Mouse (Mus musculus): ENCODE measurements around the gene Gm9821. TPM values are rescaled to one million over a fixed set of nuclear protein-coding genes. Genes with fewer than 3 reads are reported as not detected.

The Gm9821 gene
- total RNA-seq, 2 experiments from 2014 or later = not detected

GRCm38 (mm10) chr2:91947397-91948150 lies 2.1 kb downstream of the Gm9821 start:
- DNase-seq = peak; percentile 74
- intact Hi-C loops (cut with DNase I) = no loop called here

- intact Hi-C loops (cut with DNase I) = no loop called here
- DNase-seq = no peak
Measured at GRCm38 (mm10) chr2:91948151-91948509, 2.6 kb downstream of the Gm9821 start.

- DNase-seq = no peak
- intact Hi-C loops (cut with DNase I) = no loop called here
Measured at GRCm38 (mm10) chr2:91948792-91949241, 3.3 kb downstream of the Gm9821 start.

DNA sequence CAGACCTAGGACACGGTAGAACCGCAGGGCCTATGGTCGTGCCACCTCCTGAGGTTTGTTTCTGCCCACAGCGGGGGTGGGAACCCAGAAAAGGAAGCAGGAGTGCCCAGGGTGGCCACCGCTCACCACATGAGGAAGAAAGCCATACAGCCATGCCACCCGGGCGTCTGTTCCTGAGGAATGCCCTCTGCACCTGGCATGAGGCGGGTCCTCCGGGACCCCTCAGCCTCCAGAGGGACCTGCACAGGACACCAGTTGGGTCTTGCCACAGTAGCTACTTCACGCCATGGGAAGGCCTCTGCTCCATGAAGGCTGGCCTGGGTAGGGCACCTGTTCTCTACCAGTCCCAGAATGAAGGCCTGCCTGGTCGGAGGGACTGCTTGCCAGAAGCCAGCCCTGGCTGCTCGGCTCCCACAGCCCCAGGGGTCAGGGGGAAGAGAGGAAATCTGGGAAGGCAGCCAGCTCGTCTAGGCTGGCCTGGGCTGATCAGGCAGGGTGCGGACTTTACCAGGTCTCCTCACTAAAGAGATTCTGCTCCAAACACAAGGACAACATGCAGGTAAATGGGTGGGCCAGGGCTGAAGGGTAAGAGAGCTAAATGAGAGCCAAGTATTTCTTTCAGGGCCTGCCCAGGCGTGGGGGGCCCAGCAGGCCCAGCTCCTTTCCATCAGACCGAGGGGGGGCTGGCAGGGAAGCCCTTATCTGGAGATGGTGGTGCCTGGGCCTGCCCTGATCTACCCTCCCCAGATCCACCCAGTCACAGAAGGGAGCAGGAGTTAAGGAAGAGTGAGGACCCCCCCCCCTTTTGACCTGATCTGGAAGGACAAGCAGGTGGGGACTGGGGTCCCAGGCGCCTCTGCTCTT lies 4.1 kb downstream of the Gm9821 start:
- DNase-seq = peak; percentile 85
- intact Hi-C loops (cut with DNase I) = no loop called here

- DNase-seq = peak; percentile 71
- intact Hi-C loops (cut with DNase I) = no loop called here
Measured at GRCm38 (mm10) chr2:91950275-91951085, 5.0 kb downstream of the Gm9821 start.

GRCm38 (mm10) chr2:91953825-91954224 lies 8.3 kb downstream of the Gm9821 start:
- intact Hi-C loops (cut with DNase I) = no loop called here
- no peak for DNase-seq

DNA sequence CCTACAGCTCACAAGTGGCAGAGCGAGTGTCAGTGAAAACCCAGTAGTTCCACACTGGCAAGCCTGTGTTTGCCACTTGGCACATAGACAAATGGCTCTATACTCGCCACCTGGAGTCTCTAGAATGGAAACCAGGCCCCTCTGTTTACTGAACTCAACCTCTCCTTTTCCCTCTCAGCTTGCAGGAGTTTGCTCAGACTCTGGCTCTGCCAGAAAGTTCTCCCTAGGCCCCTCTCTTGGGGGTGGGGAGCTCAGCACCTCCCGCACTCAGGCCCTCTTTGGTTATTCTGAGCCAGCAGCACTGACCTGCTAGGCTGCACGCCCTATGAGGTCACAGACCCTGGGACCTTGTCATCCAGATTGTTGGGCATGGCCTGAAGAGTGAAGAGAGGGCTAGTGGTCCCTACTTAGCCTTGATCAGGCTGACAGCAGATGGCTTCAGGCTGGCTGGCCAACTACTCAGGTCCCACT lies 9.7 kb downstream of the Gm9821 start:
- DNase-seq = no peak
- intact Hi-C loops (cut with DNase I) = no loop called here

GRCm38 (mm10) chr2:91955875-91956274 lies 10.4 kb downstream of the Gm9821 start:
- no peak for DNase-seq
- intact Hi-C loops (cut with DNase I) = no loop called here

GRCm38 (mm10) chr2:91957096-91957495 lies 11.6 kb downstream of the Gm9821 start:
- intact Hi-C loops (cut with DNase I) = no loop called here

DNA sequence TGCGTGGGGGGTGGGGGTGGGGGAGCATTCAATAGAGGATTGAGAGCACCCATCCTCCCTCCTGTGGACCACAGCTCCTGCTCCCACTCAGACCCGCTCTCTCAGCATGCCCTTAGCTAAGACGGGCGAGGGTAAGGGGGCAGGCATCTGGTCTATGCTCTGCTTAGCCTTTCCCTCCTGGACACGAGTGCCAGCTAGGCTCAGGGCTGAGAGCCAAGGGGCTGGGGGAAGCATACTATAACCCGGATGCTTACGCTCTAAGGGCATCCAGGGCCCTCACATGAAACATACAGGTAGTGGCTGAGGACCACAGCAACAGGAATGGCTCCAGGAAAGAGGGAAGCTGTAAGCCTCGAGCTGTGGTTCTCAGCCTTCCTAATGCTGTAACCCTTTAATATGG lies 12.5 kb downstream of the Gm9821 start:
- intact Hi-C loops (cut with DNase I) = no loop called here
- no peak for DNase-seq

More at GRCm38 (mm10) chr2:91957096-91957495, 11.6 kb downstream of the Gm9821 start:
- DNase-seq = peak; percentile 69

- no peak for DNase-seq
- intact Hi-C loops (cut with DNase I) = no loop called here
Measured at GRCm38 (mm10) chr2:91958701-91959457, 13.4 kb downstream of the Gm9821 start.

- peak; percentile 74 for DNase-seq
- intact Hi-C loops (cut with DNase I) = no loop called here
Measured at GRCm38 (mm10) chr2:91959544-91960410, 14.3 kb downstream of the Gm9821 start.

DNA sequence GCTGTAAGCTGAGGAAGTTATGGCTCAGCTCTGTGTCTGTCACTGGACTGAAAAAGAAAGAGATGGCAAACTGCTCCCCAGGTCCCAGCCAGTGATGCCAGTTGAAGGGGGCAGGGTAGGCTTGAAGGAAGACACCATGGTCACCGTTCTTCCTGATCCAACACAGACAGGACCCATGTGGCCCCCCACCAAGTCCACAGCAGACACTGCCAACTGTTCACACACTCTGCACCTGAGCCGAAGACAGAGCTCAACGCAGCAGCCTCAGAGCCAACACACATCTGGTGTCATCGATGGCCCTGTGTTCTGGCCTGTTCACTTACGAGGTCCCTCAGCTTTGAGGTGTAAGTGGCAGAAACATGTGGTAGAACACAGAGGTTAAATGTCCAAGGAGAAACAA lies 15.0 kb downstream of the Gm9821 start:
- DNase-seq = no peak
- intact Hi-C loops (cut with DNase I) = no loop called here

DNA sequence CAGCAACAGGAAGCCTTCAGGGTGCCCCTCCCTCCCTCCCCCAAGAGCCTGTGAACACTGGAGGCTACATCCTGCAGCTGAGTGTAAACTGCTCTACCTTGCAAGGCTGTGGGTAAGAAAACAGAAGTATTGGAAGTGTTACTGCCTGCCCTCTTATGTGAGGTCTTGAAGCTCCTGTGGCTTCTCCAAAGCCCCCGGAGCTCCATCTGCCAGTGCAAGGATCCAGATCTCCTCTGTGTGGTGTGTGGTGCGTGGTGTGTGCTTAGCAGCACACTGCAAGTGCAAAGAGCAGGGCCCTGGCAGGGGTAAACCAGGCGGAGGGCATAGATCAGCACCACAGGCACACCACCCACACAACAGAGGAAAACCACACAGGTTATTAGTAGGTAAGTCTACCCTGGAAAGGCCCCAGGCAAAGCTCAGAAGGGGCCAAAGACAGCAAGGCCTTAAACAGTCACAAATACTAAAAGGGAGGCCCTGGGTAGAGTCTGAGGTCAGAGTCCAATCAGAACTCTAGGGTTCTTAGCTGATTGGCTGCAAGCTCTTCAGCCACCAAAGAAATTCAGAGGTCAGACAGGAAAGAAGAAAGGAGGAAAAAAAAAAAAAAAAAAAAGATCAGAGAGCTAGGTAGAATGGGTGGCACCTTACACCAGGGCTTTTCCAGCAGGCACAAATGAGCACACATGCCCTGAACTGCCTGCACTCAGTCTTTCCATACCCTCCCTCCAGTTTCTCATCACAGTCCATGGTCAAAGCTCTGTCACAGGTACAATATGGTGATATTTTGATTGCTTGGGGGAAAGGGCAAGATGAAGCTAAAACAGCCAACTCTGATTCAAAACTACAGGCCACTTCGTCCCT lies 16.6 kb downstream of the Gm9821 start:
- intact Hi-C loops (cut with DNase I) = no loop called here
- DNase-seq = no peak

DNA sequence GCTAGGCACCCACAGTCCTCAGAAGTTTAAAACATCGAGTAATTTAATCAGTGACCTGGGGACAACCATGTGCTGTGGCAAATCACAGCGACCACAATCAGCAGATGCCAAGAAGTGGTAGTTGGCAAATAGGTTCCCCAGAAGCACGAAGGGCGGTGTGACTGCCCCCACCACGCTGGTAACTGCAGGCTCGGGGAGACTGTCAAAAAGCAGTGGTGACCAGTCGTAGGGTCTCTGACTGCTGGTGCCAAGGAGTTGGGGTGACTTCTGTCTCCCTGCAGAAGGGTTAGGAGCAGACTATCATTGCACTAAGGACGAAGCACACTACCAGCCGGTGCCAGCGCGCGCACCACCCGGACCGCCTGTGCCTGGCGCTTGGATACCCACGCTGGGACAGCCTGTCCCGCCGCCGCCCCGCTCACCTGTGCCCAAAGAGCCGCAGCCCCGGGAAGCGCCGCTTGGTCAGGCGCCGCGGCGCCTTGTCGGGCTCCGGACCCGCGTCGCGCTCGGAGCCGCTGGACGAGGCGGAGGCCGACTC lies 17.4 kb downstream of the Gm9821 start:
- intact Hi-C loops (cut with DNase I) = no loop called here
- no peak for DNase-seq

DNA sequence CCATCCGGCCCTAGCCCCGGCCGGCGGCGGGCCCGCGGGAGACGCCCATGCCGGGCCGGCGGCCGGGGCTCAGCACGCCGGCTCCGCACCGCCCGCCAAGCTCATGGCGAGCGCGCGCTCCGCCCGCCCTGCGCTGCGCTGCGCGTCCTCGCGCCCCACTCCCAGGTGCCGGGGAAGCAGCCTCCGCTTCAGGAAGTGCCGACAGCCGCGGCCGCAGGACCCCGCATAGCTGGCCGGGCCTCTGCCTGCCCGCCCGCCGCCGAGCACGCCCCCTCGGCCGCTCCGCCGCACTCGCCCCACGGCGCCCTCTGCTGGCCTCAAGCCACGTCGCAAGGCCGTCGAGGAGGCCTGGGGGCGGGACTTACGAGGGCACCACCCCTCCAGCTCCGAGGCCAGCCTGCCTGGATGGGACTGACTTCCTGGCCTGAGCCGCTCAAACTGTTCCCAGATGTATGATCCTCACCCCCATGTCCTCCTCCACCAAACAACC lies 18.0 kb downstream of the Gm9821 start:
- peak; percentile 97 for DNase-seq
- intact Hi-C loops (cut with DNase I) = no loop called here

GRCm38 (mm10) chr2:91964610-91965204 lies 19.2 kb downstream of the Gm9821 start:
- intact Hi-C loops (cut with DNase I) = no loop called here
- DNase-seq = no peak

Data from left cerebral cortex, postnatal 4 days (tissue).